Mouse (Mus musculus) lung, postnatal 10 days (tissue): ENCODE data around the gene Smap2.

Source experiments
- DNase-seq: peaks from one replicate; pipeline ENCODE4 v3.0.0; 2021

Gene Smap2

GRCm38 (mm10) chr4:120974711-120975427 is 42.2 kb downstream of the Smap2 start:
- peak; percentile 28 for DNase-seq

GRCm38 (mm10) chr4:120971842-120972241 is 45.2 kb downstream of the Smap2 start:
- DNase-seq = no peak

GRCm38 (mm10) chr4:120969382-120970146 is 47.5 kb downstream of the Smap2 start:
- DNase-seq = peak; percentile 57

- no peak for DNase-seq
Observed at GRCm38 (mm10) chr4:120968486-120968885, 48.6 kb downstream of the Smap2 start.

- DNase-seq = no peak
Observed at GRCm38 (mm10) chr4:120955586-120955985, 61.5 kb downstream of the Smap2 start.

GRCm38 (mm10) chr4:120953667-120954066 is 63.4 kb downstream of the Smap2 start:
- DNase-seq = no peak

- no peak for DNase-seq
Observed at GRCm38 (mm10) chr4:120953038-120953437, 64.0 kb downstream of the Smap2 start.

GRCm38 (mm10) chr4:120952163-120952562 is 64.9 kb downstream of the Smap2 start:
- peak; percentile 21 for DNase-seq

- peak; percentile 93 for DNase-seq
Observed at GRCm38 (mm10) chr4:120951428-120951973, 65.5 kb downstream of the Smap2 start, which contains the start of gene Zfp69. Zfp69 (minus strand) TSS chr4:120951699.

- DNase-seq = no peak
Observed at GRCm38 (mm10) chr4:120950763-120951427, 66.2 kb downstream of the Smap2 start.

GRCm38 (mm10) chr4:120948938-120949337 is 68.1 kb downstream of the Smap2 start:
- DNase-seq = peak; percentile 74

GRCm38 (mm10) chr4:120935006-120935405 is 82.0 kb downstream of the Smap2 start:
- no peak for DNase-seq

- DNase-seq = no peak
Observed at GRCm38 (mm10) chr4:120930736-120931135, 86.3 kb downstream of the Smap2 start.

GRCm38 (mm10) chr4:120928686-120929085 is 88.4 kb downstream of the Smap2 start:
- DNase-seq = peak; percentile 54

- peak; percentile 70 for DNase-seq
Observed at GRCm38 (mm10) chr4:120925386-120925785, 91.7 kb downstream of the Smap2 start.

GRCm38 (mm10) chr4:120924554-120925299 is 92.3 kb downstream of the Smap2 start, which contains the start of gene Exo5:
Exo5 (minus strand) TSS chr4:120925017.
- DNase-seq = peak; percentile 96

GRCm38 (mm10) chr4:120921461-120921860 is 95.6 kb downstream of the Smap2 start:
- no peak for DNase-seq
